Mouse (Mus musculus) cerebellum, adult 11-12 months (tissue): Measurements from ENCODE around the gene Myh15.
"Not testable (repeated sequence)": the region's sequence is repeated elsewhere in the genome, so short reads cannot be mapped to it uniquely, and the experiment has no call there.

Experiments used
- DNase-seq: peaks from one replicate; pipeline ENCODE4 v3.0.0; 2022

The Myh15 gene

DNA sequence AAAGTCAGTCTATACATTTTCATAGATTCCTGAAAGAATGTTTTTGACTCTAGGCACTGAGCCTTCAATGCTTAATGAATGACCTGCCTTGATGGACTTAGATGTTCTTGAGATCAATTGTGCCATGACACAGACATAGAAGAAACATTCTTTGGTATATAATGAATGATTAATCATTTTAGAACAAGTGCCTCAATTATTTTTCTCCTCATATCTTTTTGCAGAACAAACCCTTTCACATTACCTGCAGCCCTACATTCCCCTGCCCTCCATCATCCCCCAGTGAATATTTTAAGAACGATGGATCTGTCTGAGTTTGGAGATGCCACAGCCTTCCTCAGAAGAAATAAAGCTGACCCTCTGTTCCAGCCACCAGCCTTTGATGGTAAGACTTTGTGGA lies at the start of gene Myh15:
TSS of gene Myh15 (plus strand) at position 301 of the 400 bp plus-strand sequence.
- DNase-seq: no peak

- no peak for DNase-seq
These were observed 40.5 kb upstream of the Myh15 start for GRCm38 (mm10) chr16:49016620-49017332.

- no peak for DNase-seq
These were observed 21.4 kb upstream of the Myh15 start for GRCm38 (mm10) chr16:49035852-49036251.

- no peak for DNase-seq
These were observed 19.5 kb upstream of the Myh15 start for GRCm38 (mm10) chr16:49037771-49038170.

- DNase-seq: no peak
These were observed 16.6 kb upstream of the Myh15 start for GRCm38 (mm10) chr16:49040554-49041221.

DNA sequence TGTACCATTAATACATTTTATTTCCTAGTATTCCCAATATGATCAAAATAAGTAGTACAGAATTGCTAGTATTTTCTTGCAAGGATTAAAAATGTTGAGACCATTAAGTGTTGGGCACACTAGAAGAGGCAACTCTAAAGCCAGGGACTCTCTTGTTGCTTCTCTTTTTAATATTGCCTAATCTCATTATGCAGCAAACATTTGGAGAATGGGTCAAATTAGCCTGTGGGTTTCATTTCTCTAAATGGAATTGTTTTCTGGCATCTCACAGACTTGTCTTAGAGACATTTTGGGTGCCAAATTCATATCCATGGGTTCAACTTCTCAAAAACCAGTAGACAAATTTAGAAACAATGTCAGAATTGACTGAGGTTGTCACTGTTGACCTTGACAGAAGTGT lies 8.1 kb upstream of the Myh15 start:
- no peak for DNase-seq

DNA sequence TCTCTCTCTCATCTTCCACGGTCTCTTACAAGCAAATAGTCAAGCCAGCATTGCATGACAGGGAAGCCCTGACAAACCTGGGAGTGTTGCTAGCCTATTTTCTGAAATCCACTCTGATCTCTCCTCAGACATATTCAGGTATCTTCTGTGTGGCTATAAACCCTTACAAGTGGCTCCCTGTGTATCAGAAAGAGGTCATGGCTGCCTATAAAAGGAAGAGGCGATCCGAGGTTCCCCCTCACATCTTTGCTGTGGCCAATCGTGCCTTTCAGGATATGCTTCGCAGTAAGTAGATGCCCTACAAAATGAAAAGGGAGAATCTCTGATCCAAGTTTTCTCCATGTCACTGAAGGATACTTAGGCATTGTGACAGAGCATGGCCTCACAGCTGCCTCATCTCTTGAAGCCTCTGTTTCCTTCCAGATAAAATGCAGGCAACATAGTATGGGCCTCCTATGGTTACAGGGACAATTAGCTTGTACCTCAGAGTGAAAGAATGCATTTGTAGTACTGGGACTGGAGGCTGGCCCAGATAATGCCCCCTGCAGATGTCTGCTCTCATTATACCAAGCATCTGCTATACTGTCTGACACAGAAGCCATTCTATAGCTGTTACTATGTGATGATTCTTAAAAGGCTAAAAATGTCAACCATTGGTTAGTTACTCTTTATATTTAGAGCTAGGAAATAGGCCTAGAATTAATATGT lies 12.1 kb downstream of the Myh15 start:
- DNase-seq: no peak

DNA sequence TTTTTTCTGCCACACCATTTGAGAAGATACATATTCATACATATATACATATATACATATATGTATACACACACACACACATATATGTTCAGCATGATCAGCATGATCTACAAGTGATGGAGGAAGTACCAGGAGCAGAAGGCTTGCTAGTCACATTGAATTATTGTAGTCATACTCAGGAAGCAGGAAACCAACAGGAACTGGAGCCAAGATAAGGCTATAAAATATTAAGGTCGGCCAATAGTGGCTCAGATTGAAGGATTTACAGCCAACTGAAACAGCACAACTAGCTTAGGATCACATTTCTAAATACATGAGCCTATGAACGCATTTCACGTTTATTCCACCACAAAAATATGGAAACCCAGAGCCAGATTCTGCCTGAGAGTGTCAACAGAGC lies 14.0 kb downstream of the Myh15 start:
- no peak for DNase-seq

GRCm38 (mm10) chr16:49128015-49128414 lies 70.7 kb downstream of the Myh15 start:
- DNase-seq: no peak

DNA sequence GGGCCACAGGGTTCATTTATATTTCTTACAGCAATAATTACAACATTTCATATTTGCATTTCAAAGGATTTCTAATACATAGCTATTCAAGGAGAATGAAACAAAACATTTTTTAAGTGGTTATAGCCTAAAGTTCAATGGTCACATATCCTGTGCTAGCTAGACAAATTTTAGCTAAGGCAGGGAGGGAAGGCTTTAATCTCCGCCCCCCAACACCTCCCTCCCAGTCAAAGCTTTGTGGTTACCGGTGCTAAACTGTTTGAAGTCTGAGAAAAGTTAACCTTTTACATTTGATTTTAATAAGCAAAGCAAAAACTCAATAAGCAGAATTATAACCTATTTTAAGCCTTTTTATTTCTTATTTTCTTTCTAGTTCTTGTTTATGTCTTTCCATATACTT lies 98.9 kb downstream of the Myh15 start:
- no peak for DNase-seq

GRCm38 (mm10) chr16:49164349-49165137 lies 107.3 kb downstream of the Myh15 start:
- DNase-seq: peak; percentile 10

- DNase-seq: no peak
These were observed 108.4 kb downstream of the Myh15 start for GRCm38 (mm10) chr16:49165728-49166127.

- DNase-seq: no peak
These were observed 110.0 kb downstream of the Myh15 start for GRCm38 (mm10) chr16:49167325-49167724.

GRCm38 (mm10) chr16:49175077-49175476 lies 117.8 kb downstream of the Myh15 start:
- DNase-seq: no peak

DNA sequence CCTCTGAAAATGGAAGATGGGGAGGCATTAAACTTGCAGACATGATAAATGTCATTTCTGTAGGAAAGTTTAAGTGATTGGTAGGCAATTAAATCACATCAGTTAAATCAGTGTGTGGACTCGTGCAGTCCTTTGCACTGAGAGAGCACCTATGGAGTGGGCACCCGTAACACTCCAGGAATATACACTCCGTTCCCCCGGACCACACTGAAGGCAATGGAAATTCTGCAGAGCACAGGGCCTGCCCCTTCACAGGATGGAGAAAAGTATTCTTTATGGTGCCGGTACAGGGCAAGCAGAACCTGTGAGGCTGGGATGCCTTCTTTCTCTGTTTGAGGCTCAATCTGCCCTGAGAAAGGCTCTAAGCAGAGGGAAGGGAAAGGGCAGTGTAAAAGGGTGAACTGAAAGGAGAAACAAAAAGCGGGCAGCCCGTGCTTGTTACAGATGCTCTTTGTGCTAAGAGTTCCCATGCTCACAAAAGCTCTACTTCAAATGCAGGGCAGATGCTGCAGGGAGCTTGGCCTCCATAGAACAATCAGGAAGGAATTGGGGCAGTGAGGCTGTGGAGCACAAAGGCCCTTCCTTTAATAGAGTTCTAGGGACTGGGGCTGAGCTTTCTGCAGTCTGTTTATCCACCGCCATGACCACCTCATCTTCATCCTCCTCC lies 118.6 kb downstream of the Myh15 start:
- DNase-seq: no peak

- DNase-seq: no peak
These were observed 136.2 kb downstream of the Myh15 start for GRCm38 (mm10) chr16:49193521-49193920.

- no peak for DNase-seq
These were observed 136.7 kb downstream of the Myh15 start for GRCm38 (mm10) chr16:49193986-49194385.

DNA sequence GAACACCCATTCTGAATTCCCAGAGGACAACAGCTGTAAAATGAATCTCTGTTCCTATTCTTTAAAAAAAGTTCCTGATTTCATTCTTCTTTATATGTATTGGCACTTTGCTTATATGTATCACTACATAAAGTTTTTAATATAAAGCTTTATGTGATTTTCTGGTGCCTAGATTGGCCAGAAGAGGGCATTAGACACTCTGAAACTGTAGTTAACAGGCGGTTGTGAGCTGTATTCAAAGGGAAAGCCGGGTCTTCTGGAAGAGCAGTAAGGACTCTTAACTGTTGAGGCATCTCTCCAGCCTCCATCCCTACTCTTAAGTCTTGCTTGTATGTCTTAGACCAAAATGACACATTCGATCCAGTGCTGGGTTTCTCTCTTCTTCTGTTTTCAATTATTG lies 139.0 kb downstream of the Myh15 start:
- DNase-seq: no peak

GRCm38 (mm10) chr16:49197951-49198350 lies 140.7 kb downstream of the Myh15 start:
- DNase-seq: no peak

- DNase-seq: no peak
These were observed 166.4 kb downstream of the Myh15 start for GRCm38 (mm10) chr16:49223733-49224132.

DNA sequence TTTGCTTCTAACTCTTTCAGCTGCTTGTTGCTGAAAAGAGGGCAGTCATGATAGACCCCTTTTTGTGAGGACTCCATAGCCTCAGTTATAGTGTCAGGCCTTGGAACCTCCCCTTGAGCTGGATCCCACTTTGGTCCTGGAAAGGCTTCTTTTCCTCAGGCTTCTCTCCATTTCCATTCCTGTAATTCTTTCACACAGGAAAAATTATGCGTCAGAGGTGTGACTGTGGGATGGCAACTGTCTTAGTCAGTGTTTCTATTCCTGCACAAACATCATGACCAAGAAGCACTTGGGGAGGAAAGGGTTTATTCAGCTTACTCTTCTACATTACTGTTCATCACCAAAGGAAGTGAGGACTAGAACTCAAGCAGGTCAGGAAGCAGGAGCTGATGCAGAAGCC lies 186.2 kb downstream of the Myh15 start:
- DNase-seq: not testable (repeated sequence)
